Mouse (Mus musculus) lung, embryonic 16.5 days (tissue): ENCODE data around the gene Grik3. TPM values are rescaled to one million over a fixed set of nuclear protein-coding genes. Genes with fewer than 3 reads are reported as not detected.

ENCODE experiments used
- ATAC-seq: fragments of 200-750 bp; cut with Nextera tagmentation; 2 replicates; pipeline ENCODE4 v1.8.0; 2017; ENCODE audit warnings: low read depth, mild to moderate bottlenecking, moderate library complexity
- H3K27ac ChIP-seq: fragments of 300-500 bp; sonication (generic); 2 replicates; pipeline ENCODE4 v1.5.1; 2014; ENCODE audit warnings: mild to moderate bottlenecking, control low read depth, low read length
- H3K27me3 ChIP-seq: fragments of 300-500 bp; sonication (generic); 2 replicates; pipeline ENCODE4 v1.6.1; 2014; ENCODE audit warnings: low read depth, low read length, mixed read lengths; ENCODE audit not compliant: control insufficient read depth, insufficient read depth
- H3K36me3 ChIP-seq: fragments of 300-500 bp; sonication (generic); 2 replicates; pipeline ENCODE4 v1.6.1; 2014; ENCODE audit warnings: low read length; ENCODE audit not compliant: control insufficient read depth, insufficient read depth
- H3K4me1 ChIP-seq: fragments of 300-500 bp; sonication (generic); replicated peaks from 2 replicates; pipeline ENCODE4 v1.6.1; 2014; ENCODE audit warnings: low read length, mixed read lengths; ENCODE audit not compliant: control insufficient read depth, insufficient read depth
- H3K4me2 ChIP-seq: fragments of 300-500 bp; sonication (generic); 2 replicates; pipeline ENCODE4 v1.6.1; 2014; ENCODE audit warnings: low read depth, low read length, control low read depth
- H3K4me3 ChIP-seq: fragments of 300-500 bp; sonication (generic); 2 replicates; pipeline ENCODE4 v1.5.1; 2014; ENCODE audit warnings: mild to moderate bottlenecking, low read length, control low read depth
- H3K9ac ChIP-seq: fragments of 300-500 bp; sonication (generic); 2 replicates; pipeline ENCODE4 v1.6.1; 2014; ENCODE audit warnings: low read length, control low read depth
- H3K9me3 ChIP-seq: fragments of 300-500 bp; sonication (generic); 2 replicates; pipeline ENCODE4 v1.6.1; 2016; ENCODE audit warnings: low read length; ENCODE audit not compliant: control insufficient read depth
- WGBS: fragments of 180-500 bp; shearing (Covaris S2); extraction: QIAGEN DNeasy Blood & Tissue Kit; methylation state at CpG from one replicate; pipeline ENCODE4 v1.1.7; 2014; 5-methylcytosine and 5-hydroxymethylcytosine counted together
- polyA plus RNA-seq: library from polyadenylated mRNA; unstranded; fragments of >200 nt; fragmentation: Nextera tagmentation; extraction: Ambion mirVana; gene quantifications from 2 replicates; pipeline ENCODE4 v1.2.1, GENCODE M21; 2015

Gene Grik3
- polyA plus RNA-seq, 1 experiment from 2014 or later, result not detected

GRCm38 (mm10) chr4:125534991-125535401, 44.5 kb downstream of the Grik3 start:
- H3K27me3 ChIP-seq, result peaks cover 6% of the 10 kb centered on the region
- H3K9ac ChIP-seq, result no peak overlapping the region
- H3K4me2 ChIP-seq, result no peak overlapping the region
- no peak overlapping the region for H3K27ac ChIP-seq
- no peak overlapping the region for H3K4me3 ChIP-seq
- no peak for ATAC-seq
- no peaks in the 10 kb centered on the region for H3K9me3 ChIP-seq
- H3K4me1 ChIP-seq, result no peaks in the 10 kb centered on the region
- WGBS, result 9% methylated on average over 11 of the region's 11 CpGs
- no peaks in the 10 kb centered on the region for H3K36me3 ChIP-seq

GRCm38 (mm10) chr4:125535465-125535864, 45.0 kb downstream of the Grik3 start:
- H3K27ac ChIP-seq, result no peak overlapping the region
- WGBS, result 19% methylated on average over 7 of the region's 7 CpGs

GRCm38 (mm10) chr4:125535977-125536376, 45.5 kb downstream of the Grik3 start:
- no peaks in the 10 kb centered on the region for H3K9me3 ChIP-seq
- H3K27ac ChIP-seq, result no peak overlapping the region
- H3K4me1 ChIP-seq, result no peaks in the 10 kb centered on the region

More at GRCm38 (mm10) chr4:125535465-125535864, 45.0 kb downstream of the Grik3 start:
- Histone ChIP-seq H3K36me3 (no peaks in the 10 kb centered on the region), H3K4me2 (no peak overlapping the region), H3K9ac (no peak overlapping the region), H3K27me3 (peaks cover 6% of the 10 kb centered on the region), H3K4me3 (no peak overlapping the region), H3K4me1 (no peaks in the 10 kb centered on the region), H3K9me3 (no peaks in the 10 kb centered on the region)
- no peak for ATAC-seq

GRCm38 (mm10) chr4:125538301-125538965, 47.9 kb downstream of the Grik3 start:
- H3K27ac ChIP-seq, result no peak overlapping the region
- 3% methylated on average over 3 of the region's 3 CpGs for WGBS
- ATAC-seq, result no peak
- no peaks in the 10 kb centered on the region for H3K4me1 ChIP-seq
- H3K9ac ChIP-seq, result no peak overlapping the region
- no peak overlapping the region for H3K4me2 ChIP-seq
- peaks cover 6% of the 10 kb centered on the region for H3K27me3 ChIP-seq
- no peaks in the 10 kb centered on the region for H3K36me3 ChIP-seq
- no peak overlapping the region for H3K4me3 ChIP-seq
- H3K9me3 ChIP-seq, result no peaks in the 10 kb centered on the region

More at GRCm38 (mm10) chr4:125535977-125536376, 45.5 kb downstream of the Grik3 start:
- no peaks in the 10 kb centered on the region for H3K36me3 ChIP-seq
- peaks cover 6% of the 10 kb centered on the region for H3K27me3 ChIP-seq
- no peak for ATAC-seq
- H3K4me2 ChIP-seq, result no peak overlapping the region
- no peak overlapping the region for H3K4me3 ChIP-seq
- H3K9ac ChIP-seq, result no peak overlapping the region
- WGBS, result 29% methylated on average over 4 of the region's 4 CpGs

GRCm38 (mm10) chr4:125539617-125540016, 49.1 kb downstream of the Grik3 start:
- 70% methylated on average over 9 of the region's 9 CpGs for WGBS
- no peaks in the 10 kb centered on the region for H3K9me3 ChIP-seq
- H3K27me3 ChIP-seq, result no peaks in the 10 kb centered on the region; the same call in 1 of the 2 replicates
- no peak overlapping the region for H3K4me2 ChIP-seq
- no peak for ATAC-seq
- no peak overlapping the region for H3K27ac ChIP-seq
- H3K36me3 ChIP-seq, result no peaks in the 10 kb centered on the region
- H3K4me3 ChIP-seq, result no peak overlapping the region
- no peak overlapping the region for H3K9ac ChIP-seq
- H3K4me1 ChIP-seq, result no peaks in the 10 kb centered on the region

GRCm38 (mm10) chr4:125543171-125543570, 52.7 kb downstream of the Grik3 start:
- Histone ChIP-seq H3K27me3 (no peaks in the 10 kb centered on the region), H3K9me3 (no peaks in the 10 kb centered on the region), H3K9ac (no peak overlapping the region), H3K4me2 (no peak overlapping the region), H3K36me3 (no peaks in the 10 kb centered on the region), H3K4me3 (no peak overlapping the region), H3K4me1 (no peaks in the 10 kb centered on the region), H3K27ac (no peak overlapping the region)
- 79% methylated on average over 5 of the region's 5 CpGs for WGBS
- ATAC-seq, result no peak

- Histone ChIP-seq H3K27ac (no peak overlapping the region), H3K36me3 (no peaks in the 10 kb centered on the region), H3K9ac (no peak overlapping the region), H3K9me3 (no peaks in the 10 kb centered on the region), H3K4me1 (no peaks in the 10 kb centered on the region), H3K4me2 (no peak overlapping the region), H3K27me3 (no peaks in the 10 kb centered on the region), H3K4me3 (no peak overlapping the region)
- no peak for ATAC-seq
- 40% methylated on average over 18 of the region's 18 CpGs for WGBS
Measured at GRCm38 (mm10) chr4:125544947-125545767, 54.7 kb downstream of the Grik3 start.

GRCm38 (mm10) chr4:125545768-125546220, 55.3 kb downstream of the Grik3 start:
- Histone ChIP-seq H3K27ac (no peak overlapping the region), H3K4me2 (no peak overlapping the region), H3K4me3 (no peak overlapping the region), H3K9me3 (no peaks in the 10 kb centered on the region), H3K4me1 (no peaks in the 10 kb centered on the region), H3K27me3 (no peaks in the 10 kb centered on the region), H3K9ac (no peak overlapping the region), H3K36me3 (no peaks in the 10 kb centered on the region)
- ATAC-seq, result no peak
- WGBS, result 51% methylated on average over 7 of the region's 7 CpGs

GRCm38 (mm10) chr4:125548190-125548589, 57.7 kb downstream of the Grik3 start:
- Histone ChIP-seq H3K27ac (no peak overlapping the region), H3K4me3 (no peak overlapping the region), H3K36me3 (no peaks in the 10 kb centered on the region), H3K4me2 (no peak overlapping the region), H3K27me3 (no peaks in the 10 kb centered on the region), H3K9me3 (no peaks in the 10 kb centered on the region), H3K4me1 (no peaks in the 10 kb centered on the region), H3K9ac (no peak overlapping the region)
- 44% methylated on average over 5 of the region's 5 CpGs for WGBS
- no peak for ATAC-seq
